Mouse (Mus musculus): ENCODE results near the gene Bach2. TPM values are rescaled to one million over a fixed set of nuclear protein-coding genes. Genes with fewer than 3 reads are reported as not detected.

Gene Bach2
- polyA plus RNA-seq, 1 experiment from 2014 or later = 12.2 TPM

DNA sequence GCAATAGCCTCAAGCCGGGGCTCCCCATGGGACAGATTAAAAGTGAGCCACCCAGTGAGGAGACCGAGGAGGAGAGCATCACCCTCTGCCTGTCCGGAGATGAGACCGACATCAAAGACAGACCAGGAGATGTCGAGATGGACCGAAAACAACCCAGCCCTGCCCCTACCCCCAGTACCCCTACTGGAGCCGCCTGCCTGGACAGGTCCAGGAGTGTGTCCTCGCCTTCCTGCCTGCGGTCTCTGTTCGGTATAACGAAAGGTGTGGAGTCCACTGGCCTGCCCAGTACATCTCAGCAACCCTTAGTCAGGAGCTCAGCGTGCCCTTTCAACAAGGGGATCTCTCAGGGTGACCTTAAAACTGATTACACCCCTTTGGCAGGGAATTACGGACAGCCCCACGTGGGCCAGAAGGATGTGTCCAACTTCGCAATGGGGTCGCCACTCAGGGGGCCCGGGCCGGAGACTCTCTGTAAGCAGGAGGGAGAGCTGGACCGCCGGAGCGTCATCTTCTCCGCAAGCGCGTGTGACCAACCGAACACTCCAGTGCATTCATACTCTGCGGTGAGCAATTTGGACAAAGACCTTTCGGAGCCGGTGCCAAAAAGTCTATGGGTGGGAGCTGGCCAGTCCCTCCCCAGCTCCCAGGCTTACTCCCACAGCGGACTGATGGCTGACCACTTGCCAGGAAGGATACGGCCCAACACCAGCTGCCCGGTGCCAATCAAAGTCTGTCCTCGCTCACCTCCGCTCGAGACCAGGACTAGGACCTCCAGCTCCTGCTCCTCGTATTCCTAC, 323.9 kb downstream of the Bach2 start:
- H3K36me3 ChIP-seq = peaks cover 32% of the 10 kb centered on the region
- H3K27ac ChIP-seq = no peak overlapping the region
- H3K4me1 ChIP-seq = peaks cover 3% of the 10 kb centered on the region; the same call in 1 of the 2 replicates
- WGBS = 95% methylated on average over 35 of the region's 35 CpGs
- no peak overlapping the region for H3K4me2 ChIP-seq (replicated peaks)
- no peak overlapping the region for H3K9ac ChIP-seq
- H3K27me3 ChIP-seq = no peaks in the 10 kb centered on the region
- no peak overlapping the region for H3K4me3 ChIP-seq
- no peaks in the 10 kb centered on the region for H3K9me3 ChIP-seq
- ATAC-seq (ENCODE audit: low FRiP score, low read depth) = no peak

DNA sequence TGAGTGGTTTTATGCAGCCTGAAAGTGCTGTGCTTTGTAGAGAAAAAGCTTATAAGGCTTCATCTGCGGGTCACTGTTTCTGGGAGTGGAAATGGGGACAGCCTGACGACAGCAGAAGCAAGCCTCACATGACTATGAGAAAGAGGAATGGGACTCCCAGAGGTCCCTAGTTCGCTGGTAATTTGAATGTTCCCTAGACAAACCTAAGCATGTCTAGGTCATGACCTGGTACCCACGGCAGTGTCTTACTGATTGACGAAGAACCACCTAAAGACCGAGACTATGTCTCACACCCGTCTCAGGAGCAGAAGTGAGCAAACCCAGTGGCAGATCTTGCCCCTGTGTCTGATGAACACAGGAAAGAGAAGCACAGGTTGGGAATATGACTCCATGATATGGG, 325.8 kb downstream of the Bach2 start:
- Histone ChIP-seq H3K9me3 (no peaks in the 10 kb centered on the region), H3K4me2 (replicated peaks) (no peak overlapping the region), H3K9ac (no peak overlapping the region), H3K36me3 (peaks cover 32% of the 10 kb centered on the region), H3K27me3 (no peaks in the 10 kb centered on the region), H3K27ac (no peak overlapping the region), H3K4me3 (no peak overlapping the region), H3K4me1 (peaks cover 9% of the 10 kb centered on the region)
- ATAC-seq (ENCODE audit: low FRiP score, low read depth) = no peak
- 86% methylated on average over 7 of the region's 7 CpGs for WGBS

DNA sequence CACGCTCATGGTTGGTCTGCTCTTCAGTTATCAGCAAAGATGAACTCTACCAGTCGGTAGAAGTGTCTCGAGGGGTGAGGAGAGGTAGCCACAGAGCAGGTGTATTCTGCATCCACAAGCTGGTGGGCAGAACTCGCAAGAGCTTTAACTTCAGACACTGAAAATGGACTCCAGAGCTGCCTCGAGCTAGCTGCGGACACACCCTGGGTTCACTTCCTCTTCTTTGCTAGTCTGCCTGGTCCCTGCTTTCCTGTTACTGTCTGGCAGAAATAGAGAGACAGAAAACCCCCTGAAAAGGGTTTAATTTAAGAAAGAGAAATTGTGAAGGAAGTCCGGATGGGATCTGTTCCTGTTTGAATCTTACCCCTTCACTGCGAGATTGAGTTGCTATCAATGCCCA, 326.3 kb downstream of the Bach2 start:
- WGBS = 83% methylated on average over 8 of the region's 8 CpGs
- H3K4me2 ChIP-seq (replicated peaks) = no peak overlapping the region
- no peaks in the 10 kb centered on the region for H3K9me3 ChIP-seq
- no peak overlapping the region for H3K27ac ChIP-seq
- no peak overlapping the region for H3K9ac ChIP-seq
- no peak for ATAC-seq (ENCODE audit: low FRiP score, low read depth)
- H3K27me3 ChIP-seq = no peaks in the 10 kb centered on the region
- H3K4me1 ChIP-seq = peaks cover 14% of the 10 kb centered on the region
- H3K36me3 ChIP-seq = peaks cover 32% of the 10 kb centered on the region
- H3K4me3 ChIP-seq = no peak overlapping the region

DNA sequence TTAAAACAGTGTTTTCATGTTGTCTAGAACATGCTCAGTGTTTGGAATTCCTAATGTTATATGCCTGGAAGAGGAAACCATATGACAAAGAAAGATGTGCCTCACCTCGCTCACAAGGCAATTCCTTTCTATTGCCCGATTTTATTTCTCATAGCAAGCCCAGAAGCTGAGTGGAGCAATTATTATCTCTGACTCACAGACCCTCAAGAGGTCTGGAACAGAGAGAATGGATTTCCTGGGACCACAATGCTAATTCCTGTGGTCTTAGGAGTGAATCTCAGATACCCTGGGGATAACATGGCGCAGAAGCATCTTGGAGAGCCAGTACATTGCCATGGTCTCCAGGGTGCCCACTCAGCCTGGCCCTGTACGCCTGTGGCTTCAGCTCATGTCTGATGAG, 330.4 kb downstream of the Bach2 start:
- Histone ChIP-seq H3K9me3 (no peaks in the 10 kb centered on the region), H3K27ac (no peak overlapping the region), H3K4me2 (replicated peaks) (no peak overlapping the region), H3K4me1 (peaks cover 21% of the 10 kb centered on the region), H3K36me3 (peaks cover 8% of the 10 kb centered on the region), H3K9ac (no peak overlapping the region), H3K4me3 (no peak overlapping the region), H3K27me3 (no peaks in the 10 kb centered on the region)
- ATAC-seq (ENCODE audit: low FRiP score, low read depth) = no peak
- 73% methylated on average over 4 of the region's 4 CpGs for WGBS

DNA sequence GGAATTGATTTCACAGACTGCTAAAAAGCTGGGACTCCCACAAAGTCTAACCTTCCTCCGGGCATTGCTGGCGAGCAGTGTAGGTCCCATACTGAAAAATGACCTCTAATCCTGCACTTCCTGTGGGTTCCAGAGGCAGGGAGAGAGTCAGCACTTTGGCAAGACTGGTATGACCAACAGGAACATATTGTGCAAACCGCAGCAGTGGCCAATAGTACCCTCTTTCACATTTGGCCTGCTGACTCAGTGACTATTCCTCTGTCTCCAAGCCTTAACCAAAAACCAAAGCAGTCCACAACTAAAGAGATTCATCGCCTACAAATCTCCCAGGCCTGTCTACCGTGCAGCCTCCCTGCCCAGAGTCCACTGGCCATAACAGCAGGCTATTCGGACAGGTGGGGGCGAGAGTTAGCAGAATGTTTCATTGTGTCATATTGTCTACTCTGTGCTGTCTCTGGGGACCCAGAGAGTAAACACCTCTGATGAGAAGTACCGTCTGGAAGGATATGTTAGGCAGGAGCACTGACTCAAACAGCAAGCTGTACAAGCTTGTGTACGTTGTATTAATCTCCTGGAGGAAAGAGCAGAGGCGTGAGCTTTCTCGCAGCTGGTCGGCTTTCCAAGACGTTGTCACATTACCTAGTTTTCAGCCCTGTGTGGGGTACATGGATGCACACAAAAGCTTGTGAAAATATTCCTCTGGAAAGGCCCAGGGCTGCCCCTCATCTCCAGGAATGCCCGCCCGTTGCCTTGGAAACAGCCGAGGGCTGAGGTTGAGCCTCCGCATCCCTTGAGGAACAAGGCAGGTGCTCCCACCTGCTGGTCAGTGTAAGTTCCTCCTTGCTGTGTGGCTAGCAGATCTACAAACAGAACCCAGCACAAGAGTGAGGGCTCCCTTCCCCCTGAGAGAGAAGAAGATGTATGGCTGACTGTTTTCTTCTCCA, 331.7 kb downstream of the Bach2 start:
- 49% methylated on average over 17 of the region's 17 CpGs for WGBS
- H3K27ac ChIP-seq = peak overlapping the region; percentile 29; the same call in 1 of the 2 replicates
- no peaks in the 10 kb centered on the region for H3K9me3 ChIP-seq
- no peak overlapping the region for H3K4me2 ChIP-seq (replicated peaks)
- no peaks in the 10 kb centered on the region; the same call in none of the 2 replicates for H3K36me3 ChIP-seq
- H3K9ac ChIP-seq = no peak overlapping the region
- peaks cover 21% of the 10 kb centered on the region for H3K4me1 ChIP-seq
- no peak; the same call in 1 of the 2 replicates for ATAC-seq (ENCODE audit: low FRiP score, low read depth)
- H3K4me3 ChIP-seq = no peak overlapping the region
- H3K27me3 ChIP-seq = no peaks in the 10 kb centered on the region

DNA sequence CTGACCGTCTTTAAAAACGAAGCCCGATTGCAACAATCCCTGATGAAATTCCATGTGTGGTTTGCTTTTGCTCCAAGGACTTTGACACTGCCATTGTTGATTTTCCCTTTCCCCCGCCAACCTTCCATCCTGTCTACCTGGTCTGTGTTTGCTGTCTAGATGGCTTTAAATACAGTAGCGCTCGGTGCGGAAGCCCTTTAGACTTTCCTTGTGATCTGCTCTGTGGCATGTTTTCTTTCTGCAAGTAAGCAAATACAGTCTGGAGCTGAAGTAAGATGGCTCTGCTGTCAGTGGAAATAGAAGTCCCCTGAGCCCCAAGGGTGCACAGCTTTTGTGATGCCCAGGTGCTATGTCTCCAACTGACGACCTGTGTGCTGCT, 332.3 kb downstream of the Bach2 start:
- H3K27me3 ChIP-seq = no peaks in the 10 kb centered on the region
- no peak for ATAC-seq (ENCODE audit: low FRiP score, low read depth)
- H3K9ac ChIP-seq = no peak overlapping the region
- WGBS = 80% methylated on average over 8 of the region's 8 CpGs
- no peak overlapping the region for H3K4me2 ChIP-seq (replicated peaks)
- H3K36me3 ChIP-seq = peaks cover 2% of the 10 kb centered on the region
- H3K27ac ChIP-seq = no peak overlapping the region
- no peaks in the 10 kb centered on the region for H3K9me3 ChIP-seq
- H3K4me1 ChIP-seq = peaks cover 21% of the 10 kb centered on the region
- no peak overlapping the region for H3K4me3 ChIP-seq

DNA sequence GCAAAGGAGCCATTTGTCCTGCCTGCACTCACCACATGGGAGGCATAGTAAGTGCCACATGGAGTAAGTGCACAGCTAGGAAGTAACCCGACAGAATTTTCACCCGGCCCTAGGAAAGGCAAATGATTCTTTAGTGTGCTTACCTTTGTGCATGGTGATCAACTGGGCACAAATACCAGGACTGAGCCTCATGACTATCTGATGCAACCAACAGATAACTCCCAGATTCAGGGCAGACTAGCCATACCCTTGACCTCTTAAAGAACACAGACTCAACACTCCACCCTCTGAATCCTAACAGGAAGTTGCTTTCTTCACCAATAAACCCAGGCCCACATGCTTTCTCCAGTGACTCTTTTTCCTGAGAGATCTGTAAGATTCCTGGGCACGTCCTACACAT, 332.8 kb downstream of the Bach2 start:
- H3K9me3 ChIP-seq = no peaks in the 10 kb centered on the region
- 54% methylated on average over 3 of the region's 3 CpGs for WGBS
- H3K27me3 ChIP-seq = no peaks in the 10 kb centered on the region
- H3K36me3 ChIP-seq = peaks cover 5% of the 10 kb centered on the region
- H3K4me1 ChIP-seq = peaks cover 21% of the 10 kb centered on the region
- no peak for ATAC-seq (ENCODE audit: low FRiP score, low read depth)
- H3K9ac ChIP-seq = no peak overlapping the region
- no peak overlapping the region for H3K4me2 ChIP-seq (replicated peaks)
- no peak overlapping the region for H3K27ac ChIP-seq
- no peak overlapping the region for H3K4me3 ChIP-seq

DNA sequence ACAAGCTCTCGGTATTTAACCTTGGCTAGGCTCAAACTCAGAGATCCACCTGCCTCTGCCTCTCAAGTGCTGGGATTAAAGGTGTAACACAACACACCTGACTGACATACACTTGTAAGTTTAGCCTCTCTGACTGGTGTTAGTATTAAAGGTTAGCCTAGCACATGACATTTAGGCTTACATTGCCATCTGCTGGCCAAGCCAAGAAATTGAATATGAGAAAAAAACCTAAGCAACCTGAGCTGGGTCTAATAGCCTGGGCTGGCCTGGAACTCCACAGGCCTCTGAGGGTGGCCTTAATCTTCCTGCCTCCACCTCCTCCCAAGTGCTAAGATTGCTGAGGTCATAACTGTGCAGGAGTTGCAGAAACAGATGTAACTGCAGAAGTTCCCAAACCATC, 333.5 kb downstream of the Bach2 start:
- ATAC-seq (ENCODE audit: low FRiP score, low read depth) = peak; percentile 77
- Histone ChIP-seq H3K4me2 (replicated peaks) (no peak overlapping the region), H3K27me3 (no peaks in the 10 kb centered on the region), H3K4me1 (peaks cover 21% of the 10 kb centered on the region), H3K9ac (no peak overlapping the region), H3K9me3 (no peaks in the 10 kb centered on the region), H3K36me3 (peaks cover 5% of the 10 kb centered on the region; the same call in 1 of the 2 replicates), H3K4me3 (no peak overlapping the region), H3K27ac (no peak overlapping the region)
- WGBS = 59% methylated on average over 1 of the region's 1 CpGs

DNA sequence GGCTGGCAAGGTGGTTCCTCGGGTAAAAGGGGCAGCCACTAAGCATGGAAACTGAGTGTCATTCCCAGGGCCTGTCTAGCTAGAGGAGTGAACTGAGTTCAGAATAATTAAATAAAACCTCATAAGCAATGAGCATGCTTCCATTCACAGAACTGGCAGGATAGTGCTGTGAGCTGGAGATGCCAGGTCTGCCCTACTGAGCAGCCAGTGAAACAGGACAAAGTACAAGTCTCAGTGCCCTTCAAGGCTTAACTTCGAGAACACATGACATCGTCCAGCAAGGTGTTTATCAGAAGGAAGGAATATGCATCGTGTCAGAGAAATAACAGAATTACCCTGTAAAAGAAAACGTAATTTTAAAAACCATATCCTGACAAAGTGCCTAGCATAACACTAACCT, 335.0 kb downstream of the Bach2 start:
- peaks cover 21% of the 10 kb centered on the region for H3K4me1 ChIP-seq
- ATAC-seq (ENCODE audit: low FRiP score, low read depth) = no peak
- 89% methylated on average over 5 of the region's 5 CpGs for WGBS

DNA sequence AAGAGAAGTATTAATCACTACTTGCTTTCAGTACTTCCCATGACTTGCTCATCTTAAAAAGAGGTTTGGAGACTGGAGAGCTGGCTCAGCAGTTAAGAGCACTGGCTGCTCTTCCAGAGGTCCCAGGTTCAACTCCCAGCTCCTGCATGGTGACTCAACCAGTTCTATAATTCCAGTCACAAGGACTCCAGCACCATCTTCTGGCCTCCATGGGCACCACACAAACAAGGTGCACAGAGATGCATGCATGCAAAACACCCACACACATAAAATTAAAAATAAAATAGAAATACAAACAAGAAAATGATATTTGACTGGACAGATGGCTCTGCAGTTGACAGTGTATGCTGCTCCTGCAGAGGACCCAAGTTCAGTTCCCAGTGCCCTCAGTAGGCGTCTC, 336.0 kb downstream of the Bach2 start:
- WGBS = 75% methylated on average over 1 of the region's 1 CpGs
- Histone ChIP-seq H3K4me1 (peaks cover 13% of the 10 kb centered on the region), H3K36me3 (peaks cover 8% of the 10 kb centered on the region; the same call in 1 of the 2 replicates), H3K9ac (no peak overlapping the region), H3K4me2 (replicated peaks) (no peak overlapping the region), H3K9me3 (no peaks in the 10 kb centered on the region), H3K27me3 (no peaks in the 10 kb centered on the region), H3K27ac (no peak overlapping the region), H3K4me3 (no peak overlapping the region)
- ATAC-seq (ENCODE audit: low FRiP score, low read depth) = no peak

More for the DNA sequence above, 335.0 kb downstream of the Bach2 start:
- H3K27me3 ChIP-seq = no peaks in the 10 kb centered on the region
- no peak overlapping the region for H3K27ac ChIP-seq
- no peak overlapping the region for H3K4me2 ChIP-seq (replicated peaks)
- no peak overlapping the region for H3K9ac ChIP-seq
- H3K4me3 ChIP-seq = no peak overlapping the region
- no peaks in the 10 kb centered on the region for H3K9me3 ChIP-seq
- peaks cover 6% of the 10 kb centered on the region; the same call in 1 of the 2 replicates for H3K36me3 ChIP-seq

DNA sequence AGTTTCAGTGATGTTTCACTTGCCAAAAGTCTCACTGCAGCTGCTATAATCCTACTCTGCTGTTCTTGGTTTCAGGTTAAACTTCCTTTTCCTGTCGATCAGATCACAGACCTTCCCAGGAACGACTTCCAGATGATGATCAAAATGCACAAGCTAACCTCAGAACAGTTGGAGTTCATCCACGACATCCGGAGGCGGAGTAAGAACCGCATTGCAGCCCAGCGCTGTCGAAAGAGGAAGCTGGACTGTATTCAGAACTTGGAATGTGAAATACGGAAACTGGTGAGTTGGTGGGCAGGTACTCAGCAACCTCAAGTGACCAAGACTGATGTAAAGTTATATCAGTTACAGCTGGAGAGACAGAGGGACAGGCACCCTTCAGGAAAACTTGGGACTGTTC, 336.6 kb downstream of the Bach2 start:
- 39% methylated on average over 9 of the region's 9 CpGs for WGBS
- peaks cover 13% of the 10 kb centered on the region for H3K36me3 ChIP-seq
- H3K9ac ChIP-seq = no peak overlapping the region
- H3K4me3 ChIP-seq = no peak overlapping the region
- no peak overlapping the region for H3K27ac ChIP-seq
- H3K9me3 ChIP-seq = no peaks in the 10 kb centered on the region
- no peaks in the 10 kb centered on the region for H3K27me3 ChIP-seq
- H3K4me1 ChIP-seq = peaks cover 7% of the 10 kb centered on the region
- no peak for ATAC-seq (ENCODE audit: low FRiP score, low read depth)
- H3K4me2 ChIP-seq (replicated peaks) = no peak overlapping the region

DNA sequence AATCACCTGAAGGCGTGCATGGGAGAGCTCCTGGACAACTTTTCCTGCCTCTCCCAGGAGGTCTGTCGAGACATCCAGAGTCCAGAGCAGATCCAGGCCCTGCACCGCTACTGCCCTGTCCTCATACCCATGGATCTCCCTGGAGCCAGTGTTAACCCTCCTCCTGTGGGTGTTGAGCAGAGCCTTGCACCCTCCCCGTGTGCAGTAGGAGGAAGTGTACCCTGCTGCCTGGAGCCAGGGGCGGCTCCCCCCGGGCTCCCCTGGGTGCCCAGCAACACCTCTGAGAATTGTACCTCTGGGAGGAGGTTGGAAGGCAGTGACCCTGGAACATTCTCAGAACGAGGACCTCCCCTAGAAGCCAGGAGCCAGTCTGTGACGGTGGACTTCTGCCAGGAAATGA, 341.2 kb downstream of the Bach2 start:
- H3K27me3 ChIP-seq = no peaks in the 10 kb centered on the region
- H3K4me3 ChIP-seq = no peak overlapping the region
- ATAC-seq (ENCODE audit: low FRiP score, low read depth) = no peak
- no peak overlapping the region for H3K27ac ChIP-seq
- H3K36me3 ChIP-seq = peaks cover 16% of the 10 kb centered on the region
- no peak overlapping the region for H3K4me2 ChIP-seq (replicated peaks)
- WGBS = 81% methylated on average over 8 of the region's 8 CpGs
- no peaks in the 10 kb centered on the region for H3K4me1 ChIP-seq
- no peak overlapping the region for H3K9ac ChIP-seq
- H3K9me3 ChIP-seq = no peaks in the 10 kb centered on the region

Data from limb, embryonic 13.5 days (tissue).